Mouse (Mus musculus): ENCODE data around the gene Ctdsp1. TPM values are rescaled to one million over a fixed set of nuclear protein-coding genes. Genes with fewer than 3 reads are reported as not detected.

Gene Ctdsp1
- polyA plus RNA-seq (2012; rRNA removed) = 93.7 and 117 TPM in 2 replicates

GRCm38 (mm10) chr1:74390924-74391748 is at the start of gene Ctdsp1:
Ctdsp1 (plus strand) TSS chr1:74391509.
- peak; percentile 95 for DNase-seq (ENCODE audit: low spot score)

- DNase-seq (ENCODE audit: low spot score) = no peak
These were observed 49.4 kb upstream of the Ctdsp1 start for GRCm38 (mm10) chr1:74341898-74342297.

- DNase-seq (ENCODE audit: low spot score) = no peak
These were observed 49.0 kb upstream of the Ctdsp1 start for GRCm38 (mm10) chr1:74342308-74342707.

- no peak for DNase-seq (ENCODE audit: low spot score)
These were observed 48.1 kb upstream of the Ctdsp1 start for GRCm38 (mm10) chr1:74343161-74343560.

GRCm38 (mm10) chr1:74344163-74344916 is 47.0 kb upstream of the Ctdsp1 start:
- DNase-seq (ENCODE audit: low spot score) = no peak

- no peak for DNase-seq (ENCODE audit: low spot score)
These were observed 40.0 kb upstream of the Ctdsp1 start for GRCm38 (mm10) chr1:74351185-74351769.

GRCm38 (mm10) chr1:74352532-74353096 is 38.7 kb upstream of the Ctdsp1 start:
- no peak for DNase-seq (ENCODE audit: low spot score)

GRCm38 (mm10) chr1:74353453-74354229 is 37.7 kb upstream of the Ctdsp1 start:
- DNase-seq (ENCODE audit: low spot score) = no peak

- DNase-seq (ENCODE audit: low spot score) = no peak
These were observed 33.8 kb upstream of the Ctdsp1 start for GRCm38 (mm10) chr1:74357531-74357930.

- DNase-seq (ENCODE audit: low spot score) = no peak
These were observed 31.3 kb upstream of the Ctdsp1 start for GRCm38 (mm10) chr1:74359952-74360517.

GRCm38 (mm10) chr1:74361812-74362211 is 29.5 kb upstream of the Ctdsp1 start, which contains the start of gene Catip:
Catip (plus strand) TSS chr1:74362108.
- DNase-seq (ENCODE audit: low spot score) = no peak

GRCm38 (mm10) chr1:74362325-74363229 is 28.7 kb upstream of the Ctdsp1 start:
- no peak for DNase-seq (ENCODE audit: low spot score)

GRCm38 (mm10) chr1:74363437-74363836 is 27.9 kb upstream of the Ctdsp1 start:
- no peak for DNase-seq (ENCODE audit: low spot score)

GRCm38 (mm10) chr1:74364270-74364669 is 27.0 kb upstream of the Ctdsp1 start:
- DNase-seq (ENCODE audit: low spot score) = no peak

GRCm38 (mm10) chr1:74367886-74368645 is 23.2 kb upstream of the Ctdsp1 start:
- DNase-seq (ENCODE audit: low spot score) = no peak

- no peak for DNase-seq (ENCODE audit: low spot score)
These were observed 21.3 kb upstream of the Ctdsp1 start for GRCm38 (mm10) chr1:74370040-74370439.

GRCm38 (mm10) chr1:74373372-74373771 is 17.9 kb upstream of the Ctdsp1 start:
- DNase-seq (ENCODE audit: low spot score) = no peak

- DNase-seq (ENCODE audit: low spot score) = no peak
These were observed 16.3 kb upstream of the Ctdsp1 start, which contains the start of gene Slc11a1 for GRCm38 (mm10) chr1:74374980-74375379. Slc11a1 (plus strand) TSS chr1:74375195.

- no peak for DNase-seq (ENCODE audit: low spot score)
These were observed 15.7 kb upstream of the Ctdsp1 start for GRCm38 (mm10) chr1:74375561-74375960.
